8 mouse cellular contexts compared by ENCODE assay signal in genomic region chr10:93611419-93612007, GRCm38 (mm10). TPM values are rescaled to one million over a fixed set of nuclear protein-coding genes. Genes with fewer than 3 reads are reported as not detected.
A peak's percentile ranks its signal among the peaks of the same experiment; 100 is the strongest.
DNase-seq lines count a peak whose midpoint lies in the region; ATAC-seq and TF ChIP-seq lines count a peak whose summit lies in the region.

No protein-coding gene starts in this region.

- H3K9me3 ChIP-seq in forebrain, embryonic 16.5 days (ENCODE audit: control insufficient read depth, low read length), result no peaks in the 10 kb centered on the region

- no peaks in the 10 kb centered on the region for H3K27me3 ChIP-seq in thymus, adult 2 months (ENCODE audit: control insufficient read depth, insufficient read depth, low read length)
- H3K27me3 ChIP-seq in forebrain, embryonic 16.5 days (replicated peaks; ENCODE audit: control insufficient read depth, insufficient read depth, low read length), result no peaks in the 10 kb centered on the region

- no peak overlapping the region for H3K9ac ChIP-seq in forebrain, embryonic 16.5 days (replicated peaks; ENCODE audit: low read depth, low read length)

- TF ChIP-seq POLR2A in thymus, adult 2 months (IDR thresholded peaks at IDR 0.05; ENCODE audit: control insufficient read depth, extremely low read depth, insufficient read depth, low read length, poor library complexity), result no peak

- H3K4me2 ChIP-seq in forebrain, embryonic 16.5 days (ENCODE audit: low read length), result no peak overlapping the region

- no peak for TF ChIP-seq CTCF in thymus, adult 2 months (IDR thresholded peaks at IDR 0.05; ENCODE audit: borderline replicate concordance, control insufficient read depth, extremely low read depth, insufficient read depth, low read length, poor library complexity)

- 0 out of 2 replicates have a peak, but pooled peaks cover 2% of the 10 kb centered on the region for H3K4me1 ChIP-seq in thymus, adult 2 months (replicated peaks; ENCODE audit: control insufficient read depth, insufficient read depth, low read length)
- no peaks in the 10 kb centered on the region for H3K4me1 ChIP-seq in forebrain, embryonic 16.5 days (replicated peaks; ENCODE audit: control insufficient read depth, insufficient read depth, low read length)

- DNase-seq in embryo, embryonic 10 days (ENCODE audit: low spot score), result peak; percentile 80
- DNase-seq in embryo, embryonic 9.5 days (ENCODE audit: extremely low spot score), result no peak
- DNase-seq in thymus, postnatal 25 days, result peak; percentile 18
- no peak for DNase-seq in thymus, adult 2 months
- DNase-seq in kidney, postnatal 14 days, result peak; percentile 47
- DNase-seq in lung, postnatal 14 days, result peak; percentile 41
- no peak for DNase-seq in adipocyte (ENCODE audit: low spot score)

- WGBS in thymus, adult 2 months, result 46% methylated on average over 18 of the region's 18 CpGs
- WGBS in forebrain, embryonic 16.5 days, result 45% methylated on average over 18 of the region's 18 CpGs

- no peak overlapping the region for H3K4me3 ChIP-seq in thymus, adult 2 months (ENCODE audit: control insufficient read depth, insufficient read depth, low read length)
- no peak overlapping the region for H3K4me3 ChIP-seq in forebrain, embryonic 16.5 days (replicated peaks; ENCODE audit: low read length)

- ATAC-seq in forebrain, embryonic 16.5 days, result peak; percentile 66; the same call in 1 of the 2 replicates

- no peaks in the 10 kb centered on the region for H3K36me3 ChIP-seq in thymus, adult 2 months (ENCODE audit: control insufficient read depth, insufficient read depth, low read length)
- H3K36me3 ChIP-seq in forebrain, embryonic 16.5 days (ENCODE audit: control insufficient read depth, insufficient read depth), result no peaks in the 10 kb centered on the region

- H3K27ac ChIP-seq in thymus, adult 2 months (ENCODE audit: control insufficient read depth, insufficient read depth, low read length), result no peak overlapping the region
- H3K27ac ChIP-seq in forebrain, embryonic 16.5 days (ENCODE audit: low read length), result no peak overlapping the region

RNA-seq across cellular contexts. Expression of gene Snrpf, which starts 22.0 kb away (rescaled TPM):
- 88.9 and 92.2 TPM in 2 replicates for polyA plus RNA-seq in thymus, adult 2 months (2012; rRNA removed)
- 75.7 and 77.8 TPM in 2 replicates for polyA plus RNA-seq in forebrain, embryonic 16.5 days (2015; fragmentation: Nextera tagmentation; extraction: Ambion mirVana)

RNA-seq across cellular contexts. Expression of gene Ntn4, which starts 29.0 kb away (rescaled TPM):
- 1.1 and 1.3 TPM in 2 replicates for polyA plus RNA-seq in thymus, adult 2 months (2012; rRNA removed)
- 1.0 and 1.6 TPM in 2 replicates for polyA plus RNA-seq in forebrain, embryonic 16.5 days (2015; fragmentation: Nextera tagmentation; extraction: Ambion mirVana)

Comparison
In these comparisons a context has a peak if more than half of its experiments do, and no peak if none do; other contexts are left out.
1. DNase-seq: peak in embryo, embryonic 10 days (single experiment), thymus, postnatal 25 days (single experiment), kidney, postnatal 14 days (single experiment) and lung, postnatal 14 days (single experiment); none in embryo, embryonic 9.5 days (single experiment), thymus, adult 2 months (single experiment) and adipocyte (single experiment).